Mouse (Mus musculus): ENCODE measurements around the gene Cxcr3. TPM values are rescaled to one million over a fixed set of nuclear protein-coding genes. Genes with fewer than 3 reads are reported as not detected.

Gene Cxcr3
- polyA plus RNA-seq, 1 experiment, result not detected

DNA sequence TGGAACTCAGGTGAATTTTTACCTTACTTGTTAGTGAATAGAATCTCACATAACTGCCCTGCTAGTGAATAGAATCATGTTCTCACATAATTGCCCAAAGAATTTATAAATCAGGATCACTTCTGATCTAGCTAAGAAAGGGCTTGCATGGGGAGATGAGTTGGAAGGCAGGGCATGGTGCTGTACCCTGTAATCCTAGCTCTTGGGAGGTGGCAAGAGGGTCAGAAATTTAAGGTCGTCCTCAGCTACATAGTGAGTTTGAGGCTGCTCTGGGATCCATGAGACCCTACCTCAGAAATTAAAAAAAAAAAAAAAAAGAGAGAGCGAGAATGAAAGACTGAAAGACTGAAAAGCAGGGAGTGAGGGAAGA lies 7.0 kb upstream of the Cxcr3 start:
- TF ChIP-seq POLR2A (IDR thresholded peaks at IDR 0.05; ENCODE audit: insufficient read depth, low read depth, low read length), result no peak
- no peak for TF ChIP-seq CTCF (IDR thresholded peaks at IDR 0.05; ENCODE audit: insufficient read depth, low read depth, low read length)
- no peak overlapping the region for H3K4me3 ChIP-seq (ENCODE audit: insufficient read depth, low read depth, low read length)
- 74% methylated on average over 2 of the region's 2 CpGs for WGBS
- H3K27ac ChIP-seq (ENCODE audit: insufficient read depth, low read depth, low read length), result peak overlapping the region; percentile 66; the same call in 1 of the 2 replicates
- peaks cover 3% of the 10 kb centered on the region for H3K4me1 ChIP-seq (ENCODE audit: control insufficient read depth, insufficient read depth, low read length)

DNA sequence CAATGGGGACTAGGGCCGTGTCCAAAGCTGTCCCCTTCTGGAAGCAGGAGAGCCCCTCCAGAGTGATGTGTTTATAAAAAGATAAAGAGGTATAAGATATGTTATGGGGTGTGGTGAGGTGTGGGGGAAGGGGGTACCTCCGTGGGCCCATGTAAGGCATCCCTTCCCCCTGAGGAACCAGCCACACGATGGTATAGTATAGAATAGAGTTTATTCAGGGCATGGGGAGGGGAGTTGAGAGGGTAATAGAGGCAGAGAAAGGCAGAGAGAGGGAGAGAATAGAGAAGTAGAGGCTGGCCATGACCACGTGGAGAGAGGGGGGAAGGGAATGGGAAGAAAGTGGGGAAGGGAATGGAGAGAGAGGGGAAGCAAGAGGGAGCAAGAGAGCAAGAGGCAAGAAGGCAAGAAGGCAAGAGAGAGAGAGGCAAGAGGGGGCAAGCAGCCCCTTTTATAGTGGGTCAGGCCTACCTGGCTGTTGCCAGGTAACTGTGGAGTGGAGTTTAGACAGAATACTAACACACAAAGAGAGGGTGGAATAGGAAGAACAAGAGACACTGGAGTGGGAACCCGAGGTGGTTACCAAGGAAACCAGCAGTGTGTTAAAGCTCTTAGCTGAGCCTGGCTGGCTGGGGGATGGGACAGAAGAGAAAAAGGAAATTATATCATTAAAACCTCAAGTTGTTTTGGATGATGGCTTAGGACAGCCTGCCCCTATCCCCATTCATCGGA lies 6.4 kb upstream of the Cxcr3 start:
- H3K27ac ChIP-seq (ENCODE audit: insufficient read depth, low read depth, low read length), result peak overlapping the region; percentile 89
- WGBS, result 32% methylated on average over 6 of the region's 6 CpGs

DNA sequence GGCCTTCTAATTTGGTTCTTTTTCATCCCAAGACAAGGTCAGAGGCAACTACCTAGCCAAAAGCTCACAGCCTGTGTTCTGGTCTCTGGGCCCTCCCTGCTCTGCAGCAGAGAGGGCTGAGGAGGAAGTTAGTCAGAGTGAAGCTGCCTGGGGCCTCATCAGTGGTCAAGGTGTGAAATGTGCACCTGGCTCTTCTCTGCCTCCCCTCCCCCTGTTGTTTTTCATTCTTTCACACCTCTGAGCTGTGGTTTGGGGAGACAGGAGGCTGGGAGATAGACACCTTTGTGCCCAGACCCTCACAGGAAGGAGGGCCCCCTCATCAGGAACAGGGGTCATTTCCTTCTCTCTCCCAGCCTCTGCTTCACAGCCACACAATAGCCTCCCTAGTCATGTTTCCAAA lies 3.1 kb upstream of the Cxcr3 start:
- no peak for TF ChIP-seq CTCF (IDR thresholded peaks at IDR 0.05; ENCODE audit: insufficient read depth, low read depth, low read length)
- TF ChIP-seq POLR2A (IDR thresholded peaks at IDR 0.05; ENCODE audit: insufficient read depth, low read depth, low read length), result no peak
- Histone ChIP-seq H3K4me3 (ENCODE audit: insufficient read depth, low read depth, low read length) (no peak overlapping the region), H3K27ac (ENCODE audit: insufficient read depth, low read depth, low read length) (no peak overlapping the region), H3K4me1 (ENCODE audit: control insufficient read depth, insufficient read depth, low read length) (peaks cover 3% of the 10 kb centered on the region)

More for the DNA sequence above, 6.4 kb upstream of the Cxcr3 start:
- Histone ChIP-seq H3K4me3 (ENCODE audit: insufficient read depth, low read depth, low read length) (no peak overlapping the region), H3K4me1 (ENCODE audit: control insufficient read depth, insufficient read depth, low read length) (peaks cover 3% of the 10 kb centered on the region)
- no peak for TF ChIP-seq CTCF (IDR thresholded peaks at IDR 0.05; ENCODE audit: insufficient read depth, low read depth, low read length)
- no peak for TF ChIP-seq POLR2A (IDR thresholded peaks at IDR 0.05; ENCODE audit: insufficient read depth, low read depth, low read length)

DNA sequence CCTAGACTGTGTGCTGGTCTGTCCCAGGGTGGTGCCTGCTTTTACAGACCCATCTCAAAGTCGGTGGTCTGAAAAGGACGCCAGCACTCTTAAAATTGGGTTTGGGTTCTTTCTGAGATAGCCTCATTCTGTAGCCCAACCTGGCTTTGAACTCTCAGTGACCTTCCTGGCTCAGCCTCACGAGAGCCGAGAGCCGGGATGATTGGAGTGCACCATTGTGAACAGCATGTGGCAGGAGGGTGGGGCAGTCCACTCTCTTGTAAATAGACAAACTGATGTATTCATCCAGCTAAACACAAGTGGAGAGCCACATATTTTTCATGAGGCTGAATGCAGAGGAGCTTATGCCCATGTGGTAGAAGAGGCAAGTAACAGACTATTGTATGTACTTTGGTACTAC lies 912 bp upstream of the Cxcr3 start:
- no peak overlapping the region for H3K4me3 ChIP-seq (ENCODE audit: insufficient read depth, low read depth, low read length)
- 81% methylated on average over 5 of the region's 5 CpGs for WGBS
- peaks cover 3% of the 10 kb centered on the region; the same call in 1 of the 2 replicates for H3K4me1 ChIP-seq (ENCODE audit: control insufficient read depth, insufficient read depth, low read length)
- TF ChIP-seq POLR2A (IDR thresholded peaks at IDR 0.05; ENCODE audit: insufficient read depth, low read depth, low read length) (no peak), CTCF (IDR thresholded peaks at IDR 0.05; ENCODE audit: insufficient read depth, low read depth, low read length) (no peak)
- no peak overlapping the region for H3K27ac ChIP-seq (ENCODE audit: insufficient read depth, low read depth, low read length)

DNA sequence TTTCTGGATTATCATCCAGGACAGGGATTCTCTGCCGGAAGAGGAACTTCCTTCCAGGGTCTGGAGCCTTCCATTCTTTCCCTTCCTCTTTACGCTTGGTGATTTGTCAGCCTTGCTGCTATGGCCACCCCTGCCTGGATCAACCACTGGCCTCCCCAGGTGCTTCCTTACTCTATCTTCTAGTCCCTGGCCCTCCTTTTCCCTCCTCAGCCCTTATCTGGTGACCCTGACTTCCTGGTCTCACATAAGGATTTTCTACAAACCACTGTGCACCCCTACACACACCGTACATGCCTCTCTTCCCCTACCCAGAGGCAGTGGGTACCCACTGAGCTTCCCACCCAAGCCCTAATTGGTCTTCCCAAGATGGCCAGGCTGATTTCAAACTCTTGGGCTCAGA lies 781 bp downstream of the Cxcr3 start:
- H3K27ac ChIP-seq (ENCODE audit: insufficient read depth, low read depth, low read length), result no peak overlapping the region
- 83% methylated on average over 3 of the region's 3 CpGs for WGBS
- H3K4me1 ChIP-seq (ENCODE audit: control insufficient read depth, insufficient read depth, low read length), result peaks cover 4% of the 10 kb centered on the region
- TF ChIP-seq POLR2A (IDR thresholded peaks at IDR 0.05; ENCODE audit: insufficient read depth, low read depth, low read length) (no peak), CTCF (IDR thresholded peaks at IDR 0.05; ENCODE audit: insufficient read depth, low read depth, low read length) (no peak)
- H3K4me3 ChIP-seq (ENCODE audit: insufficient read depth, low read depth, low read length), result no peak overlapping the region

DNA sequence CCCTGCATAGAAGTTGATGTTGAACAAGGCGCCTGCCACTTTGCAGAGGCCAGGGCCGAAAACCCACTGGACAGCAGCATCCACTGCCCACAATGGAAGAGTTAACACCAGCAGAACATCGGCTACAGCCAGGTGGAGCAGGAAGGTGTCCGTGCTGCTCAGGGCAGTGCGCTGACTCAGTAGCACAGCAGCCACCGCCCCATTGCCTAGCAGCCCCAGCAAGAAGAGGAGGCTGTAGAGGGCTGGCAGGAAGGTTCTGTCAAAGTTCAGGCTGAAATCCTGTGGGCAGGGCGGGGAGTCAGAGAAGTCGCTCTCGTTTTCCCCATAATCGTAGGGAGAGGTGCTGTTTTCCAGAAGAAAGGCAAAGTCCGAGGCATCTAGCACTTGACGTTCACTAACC lies 1.4 kb downstream of the Cxcr3 start:
- H3K4me1 ChIP-seq (ENCODE audit: control insufficient read depth, insufficient read depth, low read length), result peaks cover 6% of the 10 kb centered on the region
- no peak overlapping the region for H3K27ac ChIP-seq (ENCODE audit: insufficient read depth, low read depth, low read length)
- H3K4me3 ChIP-seq (ENCODE audit: insufficient read depth, low read depth, low read length), result no peak overlapping the region
- 84% methylated on average over 12 of the region's 12 CpGs for WGBS
- no peak for TF ChIP-seq CTCF (IDR thresholded peaks at IDR 0.05; ENCODE audit: insufficient read depth, low read depth, low read length)
- no peak for TF ChIP-seq POLR2A (IDR thresholded peaks at IDR 0.05; ENCODE audit: insufficient read depth, low read depth, low read length)

DNA sequence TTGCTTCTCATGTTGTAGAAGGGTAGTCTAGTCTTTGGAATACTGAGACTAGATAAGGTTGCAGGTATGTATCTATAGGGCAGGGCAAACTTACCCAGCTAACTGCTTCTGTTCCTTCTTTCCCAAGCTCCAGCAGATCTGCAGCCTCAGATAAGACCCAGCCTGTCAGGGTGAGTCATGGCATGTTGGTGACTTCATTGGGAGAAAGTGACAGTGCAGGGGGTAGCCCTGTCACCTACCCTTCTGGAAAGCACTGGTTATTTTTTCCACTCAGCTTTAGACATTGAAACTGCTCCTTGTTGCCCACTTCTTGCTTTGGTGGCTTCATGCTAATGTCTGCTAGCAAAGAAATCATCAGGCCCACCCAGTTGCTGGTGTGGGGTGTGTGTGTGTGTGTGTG lies 4.1 kb downstream of the Cxcr3 start:
- Histone ChIP-seq H3K4me1 (ENCODE audit: control insufficient read depth, insufficient read depth, low read length) (peaks cover 2% of the 10 kb centered on the region; the same call in 1 of the 2 replicates), H3K4me3 (ENCODE audit: insufficient read depth, low read depth, low read length) (no peak overlapping the region), H3K27ac (ENCODE audit: insufficient read depth, low read depth, low read length) (no peak overlapping the region)
- TF ChIP-seq CTCF (IDR thresholded peaks at IDR 0.05; ENCODE audit: insufficient read depth, low read depth, low read length) (no peak), POLR2A (IDR thresholded peaks at IDR 0.05; ENCODE audit: insufficient read depth, low read depth, low read length) (no peak)

DNA sequence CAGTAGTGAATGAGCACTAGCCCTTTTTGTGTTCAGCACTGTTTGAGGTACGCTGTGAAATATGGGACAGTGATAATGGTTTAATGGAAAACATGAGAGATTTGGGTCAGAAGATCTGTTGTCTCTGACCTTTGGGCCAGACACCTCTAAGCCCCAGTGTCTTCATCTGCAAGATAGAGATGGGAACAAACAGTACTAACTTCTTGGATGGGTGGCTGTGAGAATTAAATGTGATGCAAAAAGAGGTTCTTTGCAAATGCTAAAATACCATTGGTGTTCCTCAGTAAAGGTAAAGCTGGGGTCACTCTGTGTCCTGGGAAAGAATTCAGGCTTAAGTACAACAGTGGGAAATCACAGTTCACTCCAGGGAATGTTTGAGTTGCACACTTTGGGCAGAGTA lies 13.7 kb downstream of the Cxcr3 start:
- Histone ChIP-seq H3K4me1 (ENCODE audit: control insufficient read depth, insufficient read depth, low read length) (no peaks in the 10 kb centered on the region), H3K4me3 (ENCODE audit: insufficient read depth, low read depth, low read length) (no peak overlapping the region), H3K27ac (ENCODE audit: insufficient read depth, low read depth, low read length) (no peak overlapping the region)
- 80% methylated on average over 1 of the region's 1 CpGs for WGBS
- TF ChIP-seq POLR2A (IDR thresholded peaks at IDR 0.05; ENCODE audit: insufficient read depth, low read depth, low read length) (no peak), CTCF (IDR thresholded peaks at IDR 0.05; ENCODE audit: insufficient read depth, low read depth, low read length) (no peak)

DNA sequence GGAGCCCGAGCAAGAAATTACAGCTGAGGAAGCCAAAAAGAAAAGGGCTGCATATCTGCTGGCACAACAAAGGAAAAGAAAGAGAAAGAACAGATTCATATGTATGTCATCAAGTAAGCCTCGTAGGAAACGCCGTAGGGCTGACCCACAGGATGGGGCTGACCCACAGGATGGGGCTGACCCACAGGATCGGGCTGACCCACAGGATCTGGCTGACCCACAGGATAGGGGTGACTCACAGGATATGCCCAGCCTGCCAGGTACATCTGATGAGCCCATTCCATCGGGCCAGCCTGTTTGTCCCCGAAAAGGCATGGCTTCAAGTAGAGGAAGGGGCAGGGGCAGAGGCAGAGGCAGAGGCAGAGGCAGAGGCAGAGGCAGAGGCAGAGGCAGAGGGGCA lies 29.0 kb downstream of the Cxcr3 start:
- H3K4me1 ChIP-seq (ENCODE audit: control insufficient read depth, insufficient read depth, low read length), result no peaks in the 10 kb centered on the region
- TF ChIP-seq CTCF (IDR thresholded peaks at IDR 0.05; ENCODE audit: insufficient read depth, low read depth, low read length) (no peak), POLR2A (IDR thresholded peaks at IDR 0.05; ENCODE audit: insufficient read depth, low read depth, low read length) (no peak)
- no peak overlapping the region for H3K4me3 ChIP-seq (ENCODE audit: insufficient read depth, low read depth, low read length)
- H3K27ac ChIP-seq (ENCODE audit: insufficient read depth, low read depth, low read length), result no peak overlapping the region
- 63% methylated on average over 7 of the region's 7 CpGs for WGBS

Data from olfactory bulb, adult 2 months (tissue).